Mouse (Mus musculus): Measurements from ENCODE around the gene Tmem269. TPM values are rescaled to one million over a fixed set of nuclear protein-coding genes. Genes with fewer than 3 reads are reported as not detected.

The Tmem269 gene
- under 1 TPM; 0.37 to 0.72 (median 0.55) TPM for total RNA-seq (2022)

GRCm38 (mm10) chr4:119218169-119218568 is at the start of gene Tmem269:
Gene Tmem269 (minus strand): TSS chr4:119218217.
- no peak for DNase-seq (ENCODE audit: low spot score in 2 of 2)

- no peak for DNase-seq (ENCODE audit: low spot score in 2 of 2)
These were observed 48.6 kb upstream of the Tmem269 start for GRCm38 (mm10) chr4:119266606-119267005.

- no peak for DNase-seq (ENCODE audit: low spot score in 2 of 2)
These were observed 45.4 kb upstream of the Tmem269 start for GRCm38 (mm10) chr4:119263459-119263858.

GRCm38 (mm10) chr4:119262483-119262882 is 44.5 kb upstream of the Tmem269 start:
- DNase-seq (ENCODE audit: low spot score in 2 of 2): no peak

- no peak for DNase-seq (ENCODE audit: low spot score in 2 of 2)
These were observed 43.2 kb upstream of the Tmem269 start for GRCm38 (mm10) chr4:119261087-119261713.

DNA sequence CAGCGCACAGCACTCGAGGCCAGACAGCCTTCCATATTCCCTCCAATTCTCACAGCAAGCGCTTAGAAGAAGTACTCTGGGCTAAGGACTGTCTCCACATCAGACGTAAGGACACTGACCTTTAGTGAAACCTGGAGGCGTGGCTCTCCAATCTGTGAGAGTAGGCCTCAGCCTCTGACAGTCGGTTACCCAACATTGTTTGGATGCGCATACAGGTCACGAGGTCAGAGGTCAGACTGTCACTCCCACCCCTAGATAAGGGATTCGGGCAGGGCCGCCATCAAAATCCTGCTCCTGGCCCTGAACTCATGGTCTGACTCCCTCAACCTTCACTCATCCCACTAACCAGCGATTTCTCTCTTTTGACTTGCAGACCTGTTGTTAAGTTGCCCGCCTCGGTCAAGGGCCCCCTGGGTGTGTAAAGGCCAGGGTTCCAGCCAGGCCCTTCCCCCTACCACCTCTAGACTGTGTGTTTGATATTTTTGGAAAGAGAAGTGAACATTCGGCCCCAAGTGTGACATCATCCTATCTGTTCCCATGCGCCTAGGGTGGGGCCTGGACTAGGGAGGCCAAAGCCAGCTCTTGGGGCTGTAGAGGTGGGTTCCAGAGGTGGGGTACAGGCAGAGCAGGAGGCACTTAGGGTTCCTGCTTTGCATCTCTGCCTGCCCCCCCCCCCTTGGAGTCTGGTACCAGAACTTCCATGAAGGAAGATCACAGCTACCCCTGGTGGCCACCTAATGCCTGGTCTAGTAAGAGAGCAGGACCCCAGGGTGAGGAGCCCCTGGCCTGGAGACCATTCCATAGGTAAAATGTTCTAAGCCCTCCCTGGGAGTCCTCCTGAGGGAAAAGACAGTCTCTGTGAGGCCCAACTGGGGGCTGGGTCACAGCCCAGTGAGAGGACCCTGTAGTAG is 41.6 kb upstream of the Tmem269 start:
- DNase-seq (ENCODE audit: low spot score in 2 of 2): no peak

DNA sequence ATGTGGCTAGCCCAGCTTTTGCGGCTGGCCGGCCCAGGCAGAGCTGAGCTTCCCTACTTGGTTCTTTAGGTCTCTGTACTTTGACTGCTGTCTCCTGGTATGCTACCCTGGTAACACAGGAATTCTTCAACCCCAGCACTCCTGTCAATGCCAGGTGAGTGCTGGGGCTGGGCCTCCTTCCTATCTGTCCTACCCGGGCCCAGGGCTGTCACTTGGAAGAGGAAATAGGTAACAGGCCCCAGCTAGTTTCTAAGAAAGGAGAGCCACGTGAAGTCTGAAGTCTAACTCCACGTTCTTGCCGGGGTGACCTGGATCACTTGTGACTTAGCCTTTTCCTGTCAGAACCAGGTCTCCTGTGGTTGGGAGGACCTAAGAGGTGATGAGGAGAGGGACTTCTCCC is 39.1 kb upstream of the Tmem269 start:
- DNase-seq (ENCODE audit: low spot score in 2 of 2): no peak

DNA sequence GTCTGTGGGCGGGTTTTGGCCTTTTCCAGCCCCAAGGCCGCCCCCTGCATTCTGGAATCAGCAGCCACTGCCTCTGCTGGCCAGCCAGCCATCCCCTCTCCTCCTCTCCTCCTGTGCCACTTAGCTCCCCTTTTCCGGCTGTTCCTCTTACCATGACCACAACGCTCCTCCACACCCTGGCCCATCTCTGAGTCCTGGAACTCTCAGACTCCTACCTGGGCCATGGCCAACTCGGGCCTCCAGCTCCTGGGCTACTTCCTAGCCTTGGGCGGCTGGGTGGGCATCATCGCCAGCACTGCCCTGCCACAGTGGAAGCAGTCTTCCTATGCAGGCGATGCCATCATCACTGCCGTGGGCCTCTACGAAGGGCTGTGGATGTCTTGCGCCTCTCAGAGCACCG is 37.3 kb upstream of the Tmem269 start, which contains the start of gene Cldn19:
TSS of gene Cldn19 (plus strand) at position 64 of the 400 bp plus-strand sequence.
- DNase-seq (ENCODE audit: low spot score in 2 of 2): no peak

DNA sequence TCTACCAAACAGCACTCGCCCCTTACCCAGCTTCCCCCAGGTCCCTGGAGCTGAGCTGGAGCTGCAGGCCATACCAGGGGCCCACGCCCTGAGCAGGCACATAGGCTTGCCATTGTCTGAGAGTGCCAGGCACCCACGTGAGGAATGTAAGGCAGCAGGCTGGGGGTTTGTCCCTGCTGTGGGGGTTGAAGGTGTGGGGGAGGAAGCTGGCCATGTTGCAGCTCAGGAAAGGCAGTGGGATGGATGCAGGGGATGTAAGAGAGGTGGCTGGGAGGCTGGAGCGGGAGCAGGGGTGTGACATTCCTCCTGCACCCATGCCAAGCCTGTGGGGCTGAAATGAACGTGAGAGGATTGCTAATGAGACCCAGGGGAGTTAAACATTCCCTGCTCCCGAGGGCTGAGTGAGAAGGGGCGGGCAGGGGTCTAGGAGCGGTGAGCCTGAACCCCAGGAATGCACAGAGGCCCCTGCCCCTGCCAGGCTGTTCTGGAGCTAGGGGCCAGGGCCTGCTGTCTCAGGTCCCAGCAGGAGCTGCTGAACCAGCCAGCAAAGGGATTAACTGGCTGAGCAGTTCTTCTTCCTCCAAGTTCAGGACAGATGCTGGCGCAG is 36.1 kb upstream of the Tmem269 start:
- DNase-seq (ENCODE audit: low spot score in 2 of 2): peak in 1 of 2 experiments; percentile 61

- no peak for DNase-seq (ENCODE audit: low spot score in 2 of 2)
These were observed 34.2 kb upstream of the Tmem269 start for GRCm38 (mm10) chr4:119252025-119252808.

- DNase-seq (ENCODE audit: low spot score in 2 of 2): no peak
These were observed 30.5 kb upstream of the Tmem269 start for GRCm38 (mm10) chr4:119248407-119248965.

- DNase-seq (ENCODE audit: low spot score in 2 of 2): peak; percentile 43 to 65
These were observed 29.6 kb upstream of the Tmem269 start for GRCm38 (mm10) chr4:119247462-119248235.

- no peak for DNase-seq (ENCODE audit: low spot score in 2 of 2)
These were observed 28.7 kb upstream of the Tmem269 start for GRCm38 (mm10) chr4:119246688-119247225.

- DNase-seq (ENCODE audit: low spot score in 2 of 2): peak in 1 of 2 experiments; percentile 50
These were observed 27.9 kb upstream of the Tmem269 start for GRCm38 (mm10) chr4:119245961-119246360.

DNA sequence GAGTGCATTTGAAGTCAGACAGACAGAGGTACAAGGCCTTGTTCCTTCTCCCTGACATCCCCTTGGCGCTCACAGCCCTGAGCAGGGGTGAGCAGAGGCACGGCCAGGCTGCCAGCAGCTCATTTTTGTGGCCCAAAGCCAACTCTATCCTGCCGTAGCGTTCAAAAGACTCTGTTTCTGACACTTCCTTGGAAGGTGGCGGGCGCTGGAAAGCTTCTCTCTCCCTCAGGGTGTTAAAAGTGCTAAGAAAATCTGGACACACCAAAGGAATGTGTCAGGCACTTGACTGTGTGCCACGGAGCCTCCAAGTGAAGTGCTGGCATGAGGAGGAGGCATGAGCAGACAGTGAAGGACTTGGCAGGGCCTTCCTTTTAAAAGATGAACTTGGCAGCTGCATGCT is 27.5 kb upstream of the Tmem269 start:
- peak in 1 of 2 experiments; percentile 85 for DNase-seq (ENCODE audit: low spot score in 2 of 2)

DNA sequence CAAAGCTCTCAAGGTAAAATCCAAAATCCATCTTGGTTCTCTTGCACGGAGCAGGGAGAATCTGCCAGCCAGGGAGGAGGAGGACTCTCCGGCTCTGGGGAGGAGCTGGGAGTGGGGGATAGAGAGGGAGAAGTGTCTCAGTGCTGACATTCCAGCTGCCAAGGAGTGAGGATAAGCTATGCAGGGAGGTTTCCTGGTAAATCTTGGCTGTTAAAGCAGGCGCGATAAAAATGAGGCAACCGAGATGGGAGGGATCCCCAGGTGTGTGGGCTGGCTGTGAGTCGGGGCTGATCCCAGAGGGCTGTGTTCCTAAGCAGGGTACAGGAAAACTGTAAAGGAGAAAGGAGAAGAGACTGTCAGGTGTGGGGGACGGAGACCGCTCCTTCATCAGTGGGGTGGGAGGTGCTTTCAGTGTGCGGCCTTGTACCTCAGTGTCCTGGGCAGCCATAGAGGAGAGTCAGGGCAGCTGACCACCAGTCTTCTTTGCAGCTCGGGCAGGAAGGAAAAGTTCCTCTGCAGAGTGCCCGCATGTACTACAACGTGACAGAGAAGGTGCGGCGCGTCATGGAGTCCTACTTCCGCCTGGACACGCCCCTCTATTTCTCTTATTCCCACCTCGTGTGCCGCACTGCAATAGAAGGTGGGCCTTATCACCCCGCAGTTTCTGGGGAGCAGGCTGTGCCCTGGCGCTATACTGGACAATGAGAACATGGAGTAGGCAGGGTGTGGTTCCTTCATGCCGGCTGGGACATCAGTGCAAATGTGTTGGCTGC is 26.6 kb upstream of the Tmem269 start:
- DNase-seq (ENCODE audit: low spot score in 2 of 2): peak in 1 of 2 experiments; percentile 86

GRCm38 (mm10) chr4:119242571-119242970 is 24.6 kb upstream of the Tmem269 start:
- no peak for DNase-seq (ENCODE audit: low spot score in 2 of 2)

DNA sequence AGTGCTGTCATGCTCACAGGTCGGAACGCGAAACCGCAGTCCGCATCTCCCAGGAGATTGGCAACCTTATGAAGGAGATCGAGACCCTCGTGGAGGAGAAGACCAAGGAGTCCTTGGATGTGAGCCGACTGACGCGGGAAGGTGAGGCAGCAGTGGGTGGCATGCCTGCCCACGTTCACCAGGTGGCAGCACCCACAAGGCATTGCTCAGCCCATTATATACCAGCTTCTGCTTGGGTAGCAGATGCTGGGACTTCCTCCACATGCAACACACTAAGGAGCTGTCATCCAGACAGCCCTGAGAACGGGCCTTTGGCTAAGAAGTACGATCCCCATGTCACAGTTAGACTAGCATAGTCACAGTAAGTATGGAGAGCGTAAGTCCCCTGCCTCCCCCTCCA is 23.6 kb upstream of the Tmem269 start:
- peak in 1 of 2 experiments; percentile 75 for DNase-seq (ENCODE audit: low spot score in 2 of 2)

- DNase-seq (ENCODE audit: low spot score in 2 of 2): peak in 1 of 2 experiments; percentile 44
These were observed 21.2 kb upstream of the Tmem269 start for GRCm38 (mm10) chr4:119239181-119239682.
